Mouse (Mus musculus) macrophage (primary cell): ENCODE results near the gene Emx1. TPM values are rescaled to one million over a fixed set of nuclear protein-coding genes. Genes with fewer than 3 reads are reported as not detected.

Experiments
- H3K27ac ChIP-seq: fragments of 350-480 bp; formaldehyde crosslinking; 2 replicates; pipeline ENCODE4 v1.9.0; 2021
- H3K36me3 ChIP-seq: fragments of 350-480 bp; formaldehyde crosslinking; 2 replicates; pipeline ENCODE4 v1.9.0; 2021; ENCODE audit errors: inconsistent target
- H3K4me3 ChIP-seq: fragments of 350-480 bp; formaldehyde crosslinking; 2 replicates; pipeline ENCODE4 v1.9.0; 2021; ENCODE audit errors: inconsistent target
- H3K79me2 ChIP-seq: fragments of 350-480 bp; formaldehyde crosslinking; 2 replicates; pipeline ENCODE4 v1.9.0; 2021; ENCODE audit errors: inconsistent target
- WGBS: methylation state at CpG from one replicate; pipeline ENCODE4 v1.1.7; 2026; ENCODE audit warnings: inconsistent platforms; ENCODE audit not compliant: missing documents; 5-methylcytosine and 5-hydroxymethylcytosine counted together
- polyA plus RNA-seq: library from polyadenylated mRNA; stranded (reverse); fragments of 250-400 nt; gene quantifications from 3 replicates; pipeline ENCODE4 v1.2.4, GENCODE M21; 2018; ENCODE audit warnings: inconsistent platforms

The Emx1 gene
- polyA plus RNA-seq, 1 experiment from 2014 or later, result not detected

- H3K27ac ChIP-seq, result no peak overlapping the region
- H3K79me2 ChIP-seq, result no peaks in the 10 kb centered on the region
- no peaks in the 10 kb centered on the region for H3K36me3 ChIP-seq
- WGBS, result 90% methylated on average over 3 of the region's 3 CpGs
- H3K4me3 ChIP-seq, result no peak overlapping the region
Measured at GRCm38 (mm10) chr6:85179569-85179968, 7.7 kb upstream of the Emx1 start.

- Histone ChIP-seq H3K79me2 (no peaks in the 10 kb centered on the region), H3K36me3 (no peaks in the 10 kb centered on the region), H3K27ac (no peak overlapping the region), H3K4me3 (no peak overlapping the region)
- 89% methylated on average over 2 of the region's 2 CpGs for WGBS
Measured at GRCm38 (mm10) chr6:85180036-85180435, 7.2 kb upstream of the Emx1 start.

GRCm38 (mm10) chr6:85183951-85184350 lies 3.3 kb upstream of the Emx1 start:
- H3K4me3 ChIP-seq, result no peak overlapping the region
- no peaks in the 10 kb centered on the region for H3K36me3 ChIP-seq
- H3K79me2 ChIP-seq, result no peaks in the 10 kb centered on the region
- H3K27ac ChIP-seq, result no peak overlapping the region
- 31% methylated on average over 3 of the region's 3 CpGs for WGBS

GRCm38 (mm10) chr6:85186033-85186743 lies 1.1 kb upstream of the Emx1 start:
- 11% methylated on average over 33 of the region's 33 CpGs for WGBS
- Histone ChIP-seq H3K27ac (no peak overlapping the region), H3K79me2 (no peaks in the 10 kb centered on the region), H3K4me3 (no peak overlapping the region), H3K36me3 (no peaks in the 10 kb centered on the region)

GRCm38 (mm10) chr6:85186744-85187059 lies 536 bp upstream of the Emx1 start:
- H3K4me3 ChIP-seq, result no peak overlapping the region
- 5% methylated on average over 15 of the region's 15 CpGs for WGBS
- H3K79me2 ChIP-seq, result no peaks in the 10 kb centered on the region
- H3K36me3 ChIP-seq, result no peaks in the 10 kb centered on the region
- H3K27ac ChIP-seq, result no peak overlapping the region

GRCm38 (mm10) chr6:85188256-85189110 lies 1.2 kb downstream of the Emx1 start:
- H3K36me3 ChIP-seq, result no peaks in the 10 kb centered on the region
- H3K27ac ChIP-seq, result no peak overlapping the region
- H3K79me2 ChIP-seq, result no peaks in the 10 kb centered on the region
- H3K4me3 ChIP-seq, result no peak overlapping the region
- WGBS, result 6% methylated on average over 36 of the region's 39 CpGs

- H3K36me3 ChIP-seq, result no peaks in the 10 kb centered on the region
- no peaks in the 10 kb centered on the region for H3K79me2 ChIP-seq
- WGBS, result 14% methylated on average over 14 of the region's 14 CpGs
- H3K4me3 ChIP-seq, result no peak overlapping the region
- H3K27ac ChIP-seq, result no peak overlapping the region
Measured at GRCm38 (mm10) chr6:85189361-85189760, 2.1 kb downstream of the Emx1 start.

GRCm38 (mm10) chr6:85189911-85190591 lies 2.8 kb downstream of the Emx1 start:
- Histone ChIP-seq H3K4me3 (no peak overlapping the region), H3K27ac (no peak overlapping the region), H3K79me2 (no peaks in the 10 kb centered on the region), H3K36me3 (no peaks in the 10 kb centered on the region)
- WGBS, result 1% methylated on average over 52 of the region's 52 CpGs

GRCm38 (mm10) chr6:85190671-85191070 lies 3.4 kb downstream of the Emx1 start:
- 6% methylated on average over 13 of the region's 13 CpGs for WGBS
- no peaks in the 10 kb centered on the region for H3K36me3 ChIP-seq

GRCm38 (mm10) chr6:85191751-85192440 lies 4.7 kb downstream of the Emx1 start:
- 39% methylated on average over 9 of the region's 9 CpGs for WGBS
- Histone ChIP-seq H3K79me2 (no peaks in the 10 kb centered on the region), H3K27ac (no peak overlapping the region), H3K4me3 (no peak overlapping the region), H3K36me3 (no peaks in the 10 kb centered on the region)

More at GRCm38 (mm10) chr6:85190671-85191070, 3.4 kb downstream of the Emx1 start:
- H3K27ac ChIP-seq, result no peak overlapping the region
- H3K4me3 ChIP-seq, result no peak overlapping the region
- no peaks in the 10 kb centered on the region for H3K79me2 ChIP-seq

GRCm38 (mm10) chr6:85193381-85194318 lies 6.4 kb downstream of the Emx1 start:
- H3K36me3 ChIP-seq, result no peaks in the 10 kb centered on the region
- H3K79me2 ChIP-seq, result no peaks in the 10 kb centered on the region
- H3K27ac ChIP-seq, result no peak overlapping the region
- WGBS, result 12% methylated on average over 29 of the region's 29 CpGs
- no peak overlapping the region for H3K4me3 ChIP-seq

- WGBS, result 74% methylated on average over 2 of the region's 2 CpGs
- Histone ChIP-seq H3K27ac (no peak overlapping the region), H3K4me3 (no peak overlapping the region), H3K79me2 (no peaks in the 10 kb centered on the region), H3K36me3 (no peaks in the 10 kb centered on the region)
Measured at GRCm38 (mm10) chr6:85197951-85198350, 10.7 kb downstream of the Emx1 start.

- H3K79me2 ChIP-seq, result no peaks in the 10 kb centered on the region
- H3K27ac ChIP-seq, result no peak overlapping the region
- no peaks in the 10 kb centered on the region for H3K36me3 ChIP-seq
- 72% methylated on average over 15 of the region's 16 CpGs for WGBS
- H3K4me3 ChIP-seq, result no peak overlapping the region
Measured at GRCm38 (mm10) chr6:85206182-85206938, 19.1 kb downstream of the Emx1 start.
